Comparison of ENCODE assay signal across 20 mouse cellular contexts in the genomic region with DNA sequence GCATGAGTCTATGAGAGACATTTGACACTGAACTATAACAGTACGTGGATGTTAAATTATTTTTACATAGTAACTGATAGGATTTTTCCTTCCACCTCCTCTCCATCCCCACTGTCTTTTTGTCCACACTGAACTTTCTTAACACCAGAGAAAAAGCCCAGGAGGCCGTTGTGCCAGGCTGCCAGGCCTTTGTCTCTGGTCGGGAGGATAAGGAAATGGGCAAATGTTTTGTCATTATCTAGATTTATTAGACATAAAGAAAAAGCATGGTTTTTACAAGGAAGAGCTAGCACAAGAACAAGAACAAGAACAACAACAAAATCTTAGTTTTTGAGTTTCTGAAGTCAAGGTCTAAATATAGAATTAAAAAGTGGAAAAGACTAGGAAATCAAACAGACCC.
"Had no signal": no experiment of that assay in that cellular context is flagged by ENCODE, and none has a peak within 500 bp of the region (broad histone marks: within the 10 kb centered on the region; RNA-seq: fewer than 3 reads in every experiment).

No protein-coding gene starts in this region.

- H3K4me3 ChIP-seq: lung, embryonic 15.5 days; midbrain, embryonic 10.5 days; midbrain, embryonic 12.5 days; myocyte; neural tube, embryonic 13.5 days; neural tube, embryonic 15.5 days; stomach, embryonic 15.5 days had no signal

- H3K9me3 ChIP-seq: lung, embryonic 15.5 days; midbrain, embryonic 10.5 days; midbrain, embryonic 12.5 days; neural tube, embryonic 13.5 days; neural tube, embryonic 15.5 days; stomach, embryonic 15.5 days had no signal

- H3K9ac ChIP-seq: liver, postnatal 0 days; lung, embryonic 15.5 days; midbrain, embryonic 12.5 days; neural tube, embryonic 15.5 days; stomach, embryonic 15.5 days had no signal

- H3K36me3 ChIP-seq: lung, embryonic 15.5 days; midbrain, embryonic 10.5 days; midbrain, embryonic 12.5 days; neural tube, embryonic 13.5 days; neural tube, embryonic 15.5 days; stomach, embryonic 15.5 days had no signal

- H3K27ac ChIP-seq: lung, embryonic 15.5 days; midbrain, embryonic 10.5 days; midbrain, embryonic 12.5 days; neural tube, embryonic 13.5 days; neural tube, embryonic 15.5 days; stomach, embryonic 15.5 days; stomach, postnatal 0 days had no signal

- DNase-seq: liver, postnatal 0 days; lung, adult 2 months; lung, postnatal 14 days; lung, postnatal 36 days; midbrain, embryonic 14.5 days; retina, postnatal 1 day; right cerebral cortex, adult 18-20 months; right cerebral cortex, postnatal 25 days; right cerebral cortex, postnatal 4 days; thymus, adult 2 months; thymus, postnatal 25 days; thymus, postnatal 4 days had no signal
